Mouse (Mus musculus): ENCODE results near the gene Ano4.

- TF ChIP-seq CTCF (IDR thresholded peaks at IDR 0.05; ENCODE audit: low read depth) (no peak), EP300 (optimal IDR thresholded peaks at IDR 0.05) (no peak)
Observed at GRCm38 (mm10) chr10:89164533-89164932, 180.0 kb downstream of the Ano4 start.
